Mouse (Mus musculus): Measurements from ENCODE around the gene Dcpp3.
"Not testable (repeated sequence)": the region's sequence is repeated elsewhere in the genome, so short reads cannot be mapped to it uniquely, and the experiment has no call there.

The Dcpp3 gene

GRCm38 (mm10) chr17:23917158-23917557 lies at the start of gene Dcpp3:
TSS of gene Dcpp3 (plus strand) at chr17:23917458.
- DNase-seq (ENCODE audit: low read depth): not testable (repeated sequence)

GRCm38 (mm10) chr17:23867756-23868155 lies 49.5 kb upstream of the Dcpp3 start, which contains the start of gene Prss21:
TSS of gene Prss21 (plus strand) at chr17:23868056.
- DNase-seq (ENCODE audit: low read depth): no peak

- no peak for DNase-seq (ENCODE audit: low read depth)
These were observed 48.7 kb upstream of the Dcpp3 start for GRCm38 (mm10) chr17:23868513-23868912.

- DNase-seq (ENCODE audit: low read depth): peak; percentile 32
These were observed 43.1 kb upstream of the Dcpp3 start for GRCm38 (mm10) chr17:23873884-23874856.

- DNase-seq (ENCODE audit: low read depth): no peak
These were observed 40.5 kb upstream of the Dcpp3 start for GRCm38 (mm10) chr17:23876741-23877140.

GRCm38 (mm10) chr17:23877166-23877565 lies 40.1 kb upstream of the Dcpp3 start:
- no peak for DNase-seq (ENCODE audit: low read depth)

GRCm38 (mm10) chr17:23880576-23880975 lies 36.7 kb upstream of the Dcpp3 start, which contains the start of the genes Dcpp1 and Dcpp2:
TSS of gene Dcpp1 (plus strand) at chr17:23880876.
TSS of gene Dcpp2 (plus strand) at chr17:23880880.
- not testable (repeated sequence) for DNase-seq (ENCODE audit: low read depth)

GRCm38 (mm10) chr17:23924531-23925007 lies 7.3 kb downstream of the Dcpp3 start:
- peak; percentile 82 for DNase-seq (ENCODE audit: low read depth)

GRCm38 (mm10) chr17:23925090-23925493 lies 7.8 kb downstream of the Dcpp3 start:
- peak; percentile 23 for DNase-seq (ENCODE audit: low read depth)

- no peak for DNase-seq (ENCODE audit: low read depth)
These were observed 13.9 kb downstream of the Dcpp3 start for GRCm38 (mm10) chr17:23931157-23931556.

GRCm38 (mm10) chr17:23941372-23941771 lies 24.1 kb downstream of the Dcpp3 start, which contains the start of gene Sbp:
TSS of gene Sbp (plus strand) at chr17:23941672.
- no peak for DNase-seq (ENCODE audit: low read depth)

GRCm38 (mm10) chr17:23947486-23947885 lies 30.2 kb downstream of the Dcpp3 start:
- not testable (repeated sequence) for DNase-seq (ENCODE audit: low read depth)

- DNase-seq (ENCODE audit: low read depth): no peak
These were observed 31.8 kb downstream of the Dcpp3 start for GRCm38 (mm10) chr17:23949068-23949467.

- DNase-seq (ENCODE audit: low read depth): not testable (repeated sequence)
These were observed 33.6 kb downstream of the Dcpp3 start for GRCm38 (mm10) chr17:23950828-23951227.

- no peak for DNase-seq (ENCODE audit: low read depth)
These were observed 37.9 kb downstream of the Dcpp3 start, which contains the start of gene Sbpl for GRCm38 (mm10) chr17:23955174-23955573. TSS of gene Sbpl (minus strand) at chr17:23955274.

- peak; percentile 64 for DNase-seq (ENCODE audit: low read depth)
These were observed 43.0 kb downstream of the Dcpp3 start for GRCm38 (mm10) chr17:23960084-23960738.

GRCm38 (mm10) chr17:23961573-23962122 lies 44.4 kb downstream of the Dcpp3 start:
- DNase-seq (ENCODE audit: low read depth): no peak

- no peak for DNase-seq (ENCODE audit: low read depth)
These were observed 48.7 kb downstream of the Dcpp3 start for GRCm38 (mm10) chr17:23965805-23966425.

- DNase-seq (ENCODE audit: low read depth): no peak
These were observed 49.6 kb downstream of the Dcpp3 start for GRCm38 (mm10) chr17:23966658-23967401.

- no peak for DNase-seq (ENCODE audit: low read depth)
These were observed 51.5 kb downstream of the Dcpp3 start for GRCm38 (mm10) chr17:23968780-23969179.
